Mouse (Mus musculus): ENCODE results near the gene Hivep3.

Hivep3 gene

DNA sequence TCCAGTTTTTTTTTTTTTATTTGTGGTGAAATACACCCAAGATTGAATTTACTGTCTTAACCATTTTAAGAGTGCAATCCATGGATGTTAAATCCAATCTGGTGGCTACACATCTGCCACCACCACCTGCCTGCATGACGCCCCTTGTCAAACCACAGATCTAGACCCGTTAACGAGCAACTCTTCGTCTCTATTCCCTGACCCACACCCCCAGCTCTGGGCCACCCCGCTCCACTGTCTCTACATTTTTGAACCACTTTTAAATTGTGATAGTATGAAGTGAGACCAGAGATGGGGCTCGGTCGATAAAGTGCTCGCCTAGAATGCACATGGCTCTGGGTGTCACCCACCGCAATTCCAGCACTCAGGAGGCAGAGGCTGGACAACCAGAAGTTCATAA is 322.9 kb downstream of the Hivep3 start:
- no peak for DNase-seq (ENCODE audit: low spot score in 2 of 2)

DNA sequence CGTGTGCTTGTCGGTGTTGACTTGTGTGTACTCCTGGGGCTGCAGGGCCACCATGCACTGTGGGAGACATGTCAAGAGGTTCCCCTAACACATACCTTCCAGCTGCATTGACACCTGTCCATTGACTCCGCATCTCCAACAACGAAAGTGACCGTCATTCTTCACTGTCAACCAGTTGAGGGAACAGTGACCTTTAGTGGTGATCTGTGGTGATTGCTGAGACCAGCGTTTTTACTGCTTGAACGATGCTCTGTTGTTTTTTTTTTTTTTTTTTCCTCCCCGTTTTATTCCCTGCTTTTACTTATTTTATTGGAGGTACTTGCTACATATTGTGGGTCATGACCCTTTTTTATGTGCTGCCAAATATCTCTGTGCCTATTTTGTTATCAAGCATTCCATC is 323.9 kb downstream of the Hivep3 start:
- no peak for DNase-seq (ENCODE audit: low spot score in 2 of 2)

GRCm38 (mm10) chr4:120058157-120058556 is 324.6 kb downstream of the Hivep3 start:
- DNase-seq (ENCODE audit: low spot score in 2 of 2), result no peak

GRCm38 (mm10) chr4:120058794-120059193 is 325.2 kb downstream of the Hivep3 start:
- DNase-seq (ENCODE audit: low spot score in 2 of 2), result no peak

DNA sequence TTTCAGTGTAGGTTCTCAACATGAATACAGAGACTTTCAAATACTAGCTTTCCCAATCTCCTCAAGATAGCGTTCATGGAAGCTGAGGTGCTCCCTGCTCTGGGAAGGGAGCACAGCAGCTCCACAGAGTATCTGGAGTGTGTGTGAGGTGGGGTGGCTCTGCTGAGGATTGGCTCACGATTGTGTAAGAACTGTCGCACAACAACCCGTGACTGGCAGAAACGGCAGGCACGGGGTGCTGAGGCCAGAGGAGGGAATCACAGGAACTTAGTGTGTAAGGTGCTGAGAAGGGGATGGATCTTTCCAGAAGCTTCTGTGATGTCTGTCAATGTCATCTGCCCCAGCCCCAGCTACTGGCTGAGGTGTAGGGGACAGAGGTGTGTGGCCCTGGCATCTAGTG is 328.1 kb downstream of the Hivep3 start:
- DNase-seq (ENCODE audit: low spot score in 2 of 2), result no peak

DNA sequence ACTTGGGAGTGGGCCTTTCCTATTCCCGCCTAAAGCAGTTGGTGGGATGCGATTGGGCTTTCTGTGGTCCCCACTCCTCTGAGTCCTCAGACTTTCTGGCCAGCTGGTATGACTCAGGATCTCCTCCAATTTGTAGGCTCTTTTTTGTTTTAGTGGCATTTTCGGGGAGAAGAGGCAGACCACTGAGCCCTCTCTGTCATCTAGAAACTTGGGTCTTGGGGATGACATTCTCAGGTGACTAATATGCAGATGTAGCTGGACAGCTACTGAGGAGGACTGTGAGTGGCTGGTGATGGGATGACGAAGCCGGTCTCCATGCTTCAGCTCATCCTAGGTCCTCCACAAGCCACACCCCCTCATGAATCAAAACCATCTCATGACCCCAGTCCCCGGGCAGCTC is 328.6 kb downstream of the Hivep3 start:
- no peak for DNase-seq (ENCODE audit: low spot score in 2 of 2)

DNA sequence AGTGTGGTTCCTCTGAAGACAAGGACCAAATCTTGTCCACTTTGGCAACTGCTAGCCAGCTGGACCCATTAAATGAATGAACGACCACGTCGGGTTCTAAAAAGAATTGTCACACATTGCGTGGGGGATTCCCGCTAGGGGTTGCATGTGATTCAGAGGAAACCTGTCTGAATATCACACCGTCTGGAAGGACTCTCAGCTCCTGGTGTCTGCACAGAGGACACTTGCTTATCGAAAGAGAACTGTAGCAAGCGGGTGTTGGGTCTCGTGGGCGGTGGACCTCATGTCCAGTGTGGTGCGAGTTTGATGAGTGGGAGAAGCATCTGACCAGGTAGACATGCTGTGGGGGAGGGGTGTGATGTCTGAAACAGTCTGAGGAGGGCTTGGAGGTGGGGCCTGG is 329.2 kb downstream of the Hivep3 start:
- no peak for DNase-seq (ENCODE audit: low spot score in 2 of 2)

GRCm38 (mm10) chr4:120063353-120064124 is 330.0 kb downstream of the Hivep3 start:
- no peak for DNase-seq (ENCODE audit: low spot score in 2 of 2)

DNA sequence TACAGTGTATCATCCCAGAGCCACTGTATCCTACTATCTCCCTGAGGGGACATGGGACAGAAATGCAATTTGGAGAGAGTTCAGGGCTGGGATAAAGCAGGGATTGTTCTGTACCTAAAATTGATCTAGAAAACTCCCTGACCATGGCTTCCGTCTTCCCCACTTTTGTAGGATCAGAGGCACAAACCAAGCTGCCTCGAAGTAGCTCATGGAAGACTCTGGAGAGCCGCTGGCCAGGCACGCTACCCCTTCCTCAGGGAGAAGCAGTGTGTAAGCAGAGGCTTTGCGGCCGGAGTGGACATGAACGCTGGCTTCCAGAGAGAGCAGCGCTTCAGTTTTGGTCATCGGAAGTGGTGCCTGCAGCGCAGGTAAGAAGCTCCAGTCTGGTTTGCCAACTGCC is 331.1 kb downstream of the Hivep3 start, which contains the start of gene AL607142.1:
Gene AL607142.1, plus strand, starts transcription at position 301 of the 400 bp plus-strand sequence.
- no peak for DNase-seq (ENCODE audit: low spot score in 2 of 2)

DNA sequence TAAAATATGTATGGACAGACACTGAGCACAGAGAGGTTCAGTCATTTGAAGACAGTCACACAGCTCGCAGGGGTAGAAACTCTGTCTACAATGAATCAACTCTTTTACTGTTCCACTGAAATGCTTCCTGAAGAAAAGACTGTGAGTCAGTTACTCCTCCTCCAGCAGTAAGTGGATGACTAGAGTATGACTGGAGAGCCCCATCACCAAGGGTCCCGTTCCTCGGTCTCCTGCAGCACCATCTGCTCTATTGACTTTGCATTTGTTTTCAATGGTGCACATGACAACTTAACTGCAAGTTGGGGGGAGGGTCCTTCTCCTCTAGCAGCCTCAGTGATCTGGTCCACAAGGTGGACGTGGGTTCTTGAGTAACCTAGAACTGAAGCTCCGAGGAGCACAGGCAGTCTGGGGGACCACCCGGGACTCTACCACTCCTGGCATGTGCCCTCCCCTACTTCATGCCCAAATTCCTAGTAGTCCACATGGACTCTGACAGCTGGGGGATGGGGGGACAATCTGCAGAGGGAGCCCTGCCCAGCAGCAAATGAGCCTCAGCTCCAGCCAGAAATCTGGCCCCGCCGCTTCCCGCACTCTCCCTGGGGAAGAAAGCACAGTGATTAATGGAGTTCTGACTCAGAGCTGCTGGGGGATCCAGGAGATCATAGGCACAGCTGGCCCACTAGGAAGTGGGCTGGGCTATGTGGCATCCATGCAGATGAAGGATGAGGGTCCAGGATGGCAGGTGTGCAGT is 333.4 kb downstream of the Hivep3 start:
- no peak for DNase-seq (ENCODE audit: low spot score in 2 of 2)

DNA sequence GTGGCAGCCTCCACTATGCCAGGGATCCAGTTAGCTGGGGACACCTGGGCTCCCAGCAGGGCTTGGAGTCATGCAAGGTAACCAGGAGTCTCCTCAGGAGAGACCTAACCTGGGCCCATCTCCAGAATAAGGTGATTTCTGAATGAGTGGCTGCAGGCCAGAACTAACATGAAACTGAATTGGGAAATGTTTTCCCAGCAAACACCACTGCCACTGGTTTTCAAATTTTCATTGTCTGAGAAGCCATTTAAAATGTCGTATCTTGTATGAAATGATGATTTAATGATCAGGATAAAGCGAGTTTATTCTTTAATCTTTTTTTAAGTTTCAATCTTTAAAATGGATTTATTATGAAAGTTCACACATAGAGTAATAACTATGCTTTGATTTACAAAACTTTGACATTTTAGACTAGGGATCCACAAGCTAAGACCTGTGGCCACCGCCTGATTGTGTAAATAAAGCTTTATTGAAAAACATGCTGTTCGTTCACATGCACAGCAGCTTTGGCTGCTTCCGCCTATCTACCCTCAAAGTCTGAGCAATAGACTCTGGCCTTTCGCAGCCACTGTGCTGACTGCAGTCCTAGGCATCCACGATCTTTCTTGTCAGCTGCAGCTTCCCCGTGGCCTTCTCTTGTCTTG is 334.1 kb downstream of the Hivep3 start:
- DNase-seq (ENCODE audit: low spot score in 2 of 2), result no peak

DNA sequence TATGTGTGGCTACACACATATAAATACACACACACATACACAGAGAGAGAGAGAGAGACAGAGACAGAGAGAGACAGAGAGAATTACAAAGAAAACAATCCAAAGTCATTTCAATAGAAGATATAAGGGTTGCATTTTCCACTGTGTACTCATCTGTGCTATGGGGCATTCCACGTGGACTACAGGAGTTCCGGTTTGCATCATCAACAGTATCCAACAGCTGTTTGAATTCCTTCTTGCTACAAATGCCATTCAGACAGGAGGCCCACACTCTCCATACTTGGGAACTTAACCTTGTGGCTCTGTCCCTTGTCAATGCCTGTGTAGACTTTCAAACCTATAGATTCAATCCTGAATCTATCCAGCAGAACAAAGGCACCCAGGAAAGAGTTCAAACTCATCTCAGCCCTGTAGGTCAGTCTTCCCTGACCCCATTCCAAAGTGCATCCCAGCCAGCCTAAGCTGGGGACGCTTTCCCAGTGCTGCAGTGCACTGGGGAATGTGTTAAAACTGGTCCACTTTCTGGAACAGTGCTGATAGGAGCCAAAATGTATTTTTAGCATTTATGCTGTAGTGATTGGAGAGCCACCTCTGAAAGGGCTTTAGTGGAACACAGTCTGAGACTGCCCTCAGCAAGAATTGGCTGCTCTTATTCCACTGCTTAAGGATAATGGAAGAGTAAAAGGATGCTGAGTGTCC is 335.4 kb downstream of the Hivep3 start:
- DNase-seq (ENCODE audit: low spot score in 2 of 2), result no peak

DNA sequence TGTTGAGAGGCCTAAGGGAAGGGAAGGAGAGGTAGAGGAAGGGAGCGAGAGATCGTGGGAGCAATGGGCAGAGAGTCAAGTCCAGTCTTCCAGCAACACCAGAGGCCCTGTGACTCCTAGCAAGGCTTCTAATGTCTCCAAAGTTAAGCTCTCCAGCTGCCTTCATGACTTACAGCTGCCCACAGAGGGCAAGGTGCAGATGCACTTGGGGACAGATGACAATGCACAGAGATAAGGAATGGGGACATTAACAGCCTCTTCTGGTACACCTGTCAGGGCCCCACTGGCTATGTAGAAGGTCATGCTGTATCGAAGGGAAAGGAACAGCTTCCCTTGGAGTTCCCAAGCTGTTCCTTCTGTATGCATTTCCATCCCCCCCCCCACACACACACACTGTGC is 336.0 kb downstream of the Hivep3 start:
- DNase-seq (ENCODE audit: low spot score in 2 of 2), result no peak

- no peak for DNase-seq (ENCODE audit: low spot score in 2 of 2)
These were observed 337.8 kb downstream of the Hivep3 start for GRCm38 (mm10) chr4:120071411-120071810.

DNA sequence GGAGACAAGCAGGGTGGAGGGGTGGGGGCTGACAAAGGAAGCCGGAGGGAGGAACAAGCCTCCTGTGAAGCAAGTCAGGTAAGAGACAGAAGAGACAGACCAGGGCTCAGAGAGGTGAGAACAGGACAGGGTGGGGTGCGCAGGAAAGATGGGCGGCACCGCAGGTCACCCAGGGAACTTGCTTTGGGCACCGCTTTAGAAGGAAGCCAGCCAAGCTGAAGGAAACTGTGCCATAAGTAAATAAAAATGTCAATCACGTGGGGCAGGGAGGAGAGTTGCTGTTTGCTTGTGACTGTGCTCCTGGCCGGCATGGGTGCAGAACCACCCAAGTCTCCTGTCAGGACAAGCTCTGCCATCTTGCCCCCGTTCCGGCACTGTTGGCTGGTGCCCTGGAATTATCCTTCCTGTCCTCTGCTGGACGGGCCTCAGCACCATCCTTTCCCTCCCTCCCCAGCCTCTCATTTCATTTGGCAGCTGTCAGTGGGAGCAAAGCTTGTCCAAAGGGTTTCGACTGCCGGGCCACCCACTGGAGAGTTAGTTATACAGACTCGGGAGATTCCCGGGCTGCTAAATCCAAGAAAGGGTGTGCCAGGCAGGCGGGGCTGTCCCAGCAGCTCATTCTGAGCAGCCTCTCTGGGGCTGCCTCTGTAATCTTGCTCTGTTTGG is 338.4 kb downstream of the Hivep3 start:
- DNase-seq (ENCODE audit: low spot score in 2 of 2), result no peak

GRCm38 (mm10) chr4:120074061-120074460 is 340.5 kb downstream of the Hivep3 start:
- no peak for DNase-seq (ENCODE audit: low spot score in 2 of 2)

- no peak for DNase-seq (ENCODE audit: low spot score in 2 of 2)
These were observed 343.7 kb downstream of the Hivep3 start for GRCm38 (mm10) chr4:120077322-120077721.

DNA sequence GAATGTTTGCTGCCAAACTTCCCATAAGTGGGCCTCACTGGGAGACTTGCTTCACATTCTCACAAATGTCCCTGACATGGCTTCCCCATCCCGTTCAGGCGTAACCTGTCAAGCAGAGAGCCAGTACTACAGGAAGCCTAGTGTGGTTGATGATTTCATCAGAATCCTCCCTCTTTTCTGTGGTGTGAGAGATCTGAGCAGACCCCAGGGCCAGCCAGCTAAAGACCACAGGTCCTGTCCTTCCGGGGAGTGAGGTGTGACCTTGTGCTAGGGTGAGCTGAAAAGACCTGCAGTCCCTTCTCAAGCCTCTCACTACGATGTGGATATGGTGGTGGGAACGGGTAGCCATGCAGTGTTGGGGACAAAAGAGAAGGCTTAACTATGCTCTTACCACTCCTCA is 348.9 kb downstream of the Hivep3 start:
- DNase-seq (ENCODE audit: low spot score in 2 of 2), result no peak

GRCm38 (mm10) chr4:120083700-120084099 is 350.1 kb downstream of the Hivep3 start:
- DNase-seq (ENCODE audit: low spot score in 2 of 2), result no peak

DNA sequence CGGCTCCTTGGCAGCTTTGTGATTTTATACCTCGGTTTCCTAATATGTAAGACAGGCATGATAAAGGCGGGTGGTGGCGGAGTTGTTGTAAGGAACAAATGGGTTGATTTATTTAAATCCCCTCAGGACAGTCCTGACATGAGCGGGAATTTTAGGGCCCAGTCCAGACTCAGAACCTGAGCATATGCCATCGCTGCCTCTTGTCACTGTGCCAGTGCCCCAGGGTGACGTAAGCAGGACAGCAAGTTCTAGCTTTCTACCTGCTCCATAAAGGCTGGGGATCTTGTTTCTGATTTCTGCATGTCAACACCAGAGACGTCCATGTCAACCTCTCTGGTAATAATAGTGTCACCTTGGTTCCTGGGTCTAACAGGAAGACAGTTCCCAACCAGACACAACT is 356.0 kb downstream of the Hivep3 start:
- DNase-seq (ENCODE audit: low spot score in 2 of 2), result no peak

- DNase-seq (ENCODE audit: low spot score in 2 of 2), result no peak
These were observed 358.6 kb downstream of the Hivep3 start for GRCm38 (mm10) chr4:120091997-120092783.

All from spleen, postnatal 10 days (tissue).